Mouse (Mus musculus) thymus, postnatal 10 days (tissue): ENCODE measurements around the gene Pnck.

Experiments
- DNase-seq, 2 experiments: peaks; one replicate each; pipeline ENCODE4 v3.0.0; 2021; ENCODE audit warnings: low spot score in 2 of 2

The Pnck gene

DNA sequence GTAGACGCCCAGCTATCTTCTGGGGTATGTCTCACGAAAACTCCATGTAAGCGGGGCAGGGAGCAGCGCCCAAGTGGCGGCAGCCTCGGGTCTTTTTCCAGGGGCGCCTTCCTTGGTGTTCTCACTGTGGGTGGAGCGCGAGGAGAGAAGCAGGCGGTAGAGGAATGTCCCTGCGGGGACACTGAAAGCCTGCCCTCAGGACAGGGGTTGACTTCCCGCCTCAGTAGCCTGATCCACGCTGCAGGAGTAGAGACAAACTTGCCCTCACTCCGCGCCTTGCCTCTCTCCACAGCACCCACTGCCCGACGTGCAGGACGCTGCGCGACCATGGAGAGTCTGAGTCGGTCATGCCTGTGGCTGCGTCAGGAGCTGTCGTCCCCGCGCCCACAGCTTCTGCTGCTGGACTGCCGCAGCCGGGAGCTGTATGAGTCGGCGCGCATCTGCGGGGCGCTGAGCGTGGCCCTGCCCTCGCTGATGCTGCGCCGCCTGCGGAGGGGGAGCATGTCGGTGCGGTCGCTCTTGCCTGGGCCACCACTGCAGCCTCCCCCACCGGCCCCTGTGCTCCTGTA lies 19.9 kb downstream of the Pnck start:
- DNase-seq: no peak

DNA sequence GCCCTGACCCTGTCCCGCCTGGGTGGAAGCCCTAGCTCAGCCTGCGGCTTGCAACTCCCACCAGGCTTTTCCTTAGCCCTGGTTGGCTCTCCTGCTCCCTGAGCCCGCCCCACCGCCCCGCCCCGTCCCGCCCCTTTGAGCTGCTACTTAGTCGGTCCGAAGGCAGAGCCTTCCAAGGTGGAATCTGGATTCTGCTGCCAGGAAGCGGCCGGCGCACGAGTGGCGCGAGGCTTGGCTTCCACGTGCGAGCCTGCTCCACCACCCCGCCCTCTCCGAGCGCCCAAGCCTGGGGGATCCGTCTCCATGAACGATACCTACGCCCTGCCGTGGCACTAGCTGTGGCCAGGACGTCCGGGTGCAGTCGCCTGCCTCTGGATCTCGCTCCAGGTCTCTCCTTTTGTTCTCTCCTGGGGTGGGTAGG lies 20.7 kb downstream of the Pnck start, which contains the start of gene Dusp9:
Dusp9 (plus strand) TSS at position 165 of the 421 bp plus-strand sequence.
- DNase-seq: no peak

DNA sequence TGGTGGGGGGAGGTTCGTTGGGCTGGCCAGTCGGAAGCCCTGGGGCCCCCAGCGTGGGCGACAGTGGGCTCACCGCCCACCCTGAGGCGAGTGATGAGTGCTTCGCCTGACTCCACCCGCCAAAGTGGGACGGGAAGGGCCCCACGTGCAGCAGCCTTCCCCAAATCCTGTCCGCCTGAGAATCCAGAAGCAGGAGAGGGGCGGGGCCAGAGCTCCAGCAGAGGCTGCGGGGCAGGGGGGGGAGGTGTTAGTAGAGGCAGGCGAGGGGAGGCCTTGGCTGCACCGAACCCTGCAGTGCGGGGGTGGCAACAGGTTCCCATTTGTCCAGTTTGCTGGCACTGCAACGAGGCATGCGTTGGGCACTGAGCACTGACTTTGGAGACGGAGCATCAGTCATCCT lies 22.5 kb downstream of the Pnck start:
- DNase-seq: no peak

DNA sequence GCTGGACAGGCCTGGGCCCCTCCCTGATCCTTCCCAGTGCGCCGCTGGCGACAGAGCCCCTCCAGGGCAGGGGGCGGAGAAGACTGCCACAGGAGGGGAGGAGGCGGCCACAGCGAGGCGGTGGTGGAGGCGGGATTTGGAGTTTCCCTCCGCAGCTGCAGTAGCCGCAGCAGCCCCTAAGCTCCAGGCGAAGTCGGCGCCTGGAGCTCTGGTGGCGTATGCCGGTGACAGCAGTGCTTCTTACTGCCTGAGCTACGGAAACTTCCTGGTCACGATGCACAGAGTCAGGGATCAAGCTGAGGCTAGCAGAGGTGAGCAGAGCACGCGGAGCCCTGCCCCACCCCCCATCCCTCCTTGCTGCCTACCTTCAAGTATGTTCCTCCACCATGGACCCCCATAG lies 24.5 kb downstream of the Pnck start:
- DNase-seq: no peak

DNA sequence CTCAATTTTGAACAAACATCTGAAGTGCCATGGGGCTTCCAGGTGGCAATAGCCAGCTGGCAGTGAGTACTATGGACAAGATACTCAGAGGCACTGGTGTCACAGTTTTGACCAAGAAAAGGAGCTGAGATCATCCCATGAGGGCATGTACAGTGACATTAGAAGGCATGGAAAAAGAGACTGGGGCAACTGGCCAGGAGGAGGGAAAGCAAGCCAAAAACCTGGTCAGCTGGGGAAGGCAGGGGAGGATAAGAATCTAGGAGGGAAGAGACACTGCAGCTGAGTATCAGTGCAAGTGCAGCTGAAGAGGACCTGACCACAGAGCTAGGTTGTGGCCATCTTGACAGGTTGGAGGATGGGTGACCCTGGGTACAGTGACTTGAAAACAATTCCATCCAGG lies 32.9 kb downstream of the Pnck start:
- no peak for DNase-seq

DNA sequence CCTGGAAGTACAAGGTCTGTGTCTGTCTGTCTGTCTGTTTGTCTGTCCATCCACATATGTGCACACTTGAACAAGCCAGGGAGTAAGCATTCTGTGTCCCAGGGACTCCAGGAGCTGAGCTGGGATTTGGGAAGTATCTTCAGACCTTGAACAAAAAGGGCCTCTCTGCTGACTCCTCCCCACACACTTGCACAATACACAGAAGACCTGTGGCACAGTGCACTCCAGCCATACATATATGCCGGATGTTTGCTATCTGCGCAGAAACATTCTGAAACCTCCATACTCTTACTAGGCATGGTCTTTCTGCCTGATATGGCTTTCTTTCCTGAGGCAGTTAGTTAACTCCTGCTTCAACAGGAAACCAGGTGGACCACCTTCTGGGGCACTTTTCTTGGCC lies 40.0 kb downstream of the Pnck start:
- DNase-seq: no peak

DNA sequence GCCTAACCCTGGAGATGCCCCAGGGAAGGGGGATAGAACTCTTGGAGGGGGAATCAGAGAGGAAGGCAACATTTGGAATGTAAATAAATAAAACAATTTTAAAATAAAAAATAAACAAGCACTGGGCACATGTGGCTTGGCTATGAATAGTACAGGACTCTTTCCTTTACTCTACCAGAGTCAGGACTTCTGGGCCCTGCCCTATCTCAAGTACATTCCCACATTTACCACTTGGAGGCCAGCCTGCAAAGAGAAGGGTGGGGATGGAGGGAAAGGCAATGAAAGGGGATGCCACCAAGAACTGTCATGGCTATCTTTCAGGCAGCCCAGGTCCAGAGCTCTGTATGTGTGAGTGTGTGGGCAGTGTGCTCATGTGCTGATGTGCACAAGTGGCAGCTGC lies 40.5 kb downstream of the Pnck start:
- no peak for DNase-seq

DNA sequence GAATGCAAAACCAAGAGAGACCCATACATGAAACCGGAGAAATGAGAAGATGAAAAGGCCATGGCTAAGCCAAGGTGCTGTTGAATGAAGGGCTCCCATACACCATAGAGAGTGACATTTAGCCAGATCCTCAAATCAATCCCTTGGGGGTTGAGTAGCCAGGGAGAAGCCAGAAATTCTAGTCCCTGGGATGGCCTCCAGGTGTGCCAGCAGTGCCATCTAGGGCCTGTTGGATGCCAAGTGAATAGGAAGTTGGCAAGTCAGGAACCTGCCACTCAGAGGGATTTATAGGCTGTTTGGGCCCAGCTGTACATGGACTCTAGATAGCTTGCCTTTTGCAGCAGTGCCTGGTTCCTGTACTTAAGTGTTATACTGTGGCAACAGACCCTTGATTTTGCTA lies 44.0 kb downstream of the Pnck start:
- DNase-seq: no peak

DNA sequence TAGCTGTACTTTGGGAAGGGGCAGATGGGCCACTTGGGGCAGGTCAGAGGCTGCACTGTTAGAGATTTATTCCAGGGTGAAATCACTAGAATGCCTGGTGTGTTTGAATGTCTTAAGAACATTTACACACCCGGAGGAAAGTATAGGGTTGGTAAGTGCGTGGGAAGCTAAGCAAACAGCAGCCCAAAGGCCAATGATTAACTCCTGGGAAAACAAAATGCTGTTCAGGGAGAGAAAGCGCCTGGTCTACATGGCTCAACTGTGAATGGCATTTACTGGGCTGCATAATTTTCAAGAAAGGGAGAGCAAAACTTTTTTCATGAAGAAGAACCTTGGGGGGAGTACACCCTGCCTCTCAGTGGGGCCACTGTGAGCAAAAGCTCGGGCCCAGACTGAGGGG lies 46.3 kb downstream of the Pnck start:
- DNase-seq: no peak
